Mouse (Mus musculus): ENCODE measurements around the gene Rps7. TPM values are rescaled to one million over a fixed set of nuclear protein-coding genes. Genes with fewer than 3 reads are reported as not detected.

The Rps7 gene
- polyA plus RNA-seq, 1 experiment: not detected

GRCm38 (mm10) chr12:28649141-28650110, 13.7 kb upstream of the Rps7 start, which contains the start of gene Rnaseh1:
Gene Rnaseh1, plus strand, starts transcription at chr12:28649602.
- Histone ChIP-seq H3K27ac (ENCODE audit: insufficient read depth, low read depth, low read length) (peak within 1 kb of the TSS; percentile 53; the same call in 1 of the 2 replicates), H3K4me1 (ENCODE audit: control insufficient read depth, insufficient read depth, low read length) (peaks cover 3% of the 10 kb centered on the region; the same call in 1 of the 2 replicates), H3K4me3 (ENCODE audit: insufficient read depth, low read depth, low read length) (peak within 1 kb of the TSS; percentile 76)
- TF ChIP-seq POLR2A (IDR thresholded peaks at IDR 0.05; ENCODE audit: insufficient read depth, low read depth, low read length) (peak; percentile 82), CTCF (IDR thresholded peaks at IDR 0.05; ENCODE audit: insufficient read depth, low read depth, low read length) (no peak)
- WGBS: 2% methylated on average over 52 of the region's 52 CpGs

- H3K4me3 ChIP-seq (ENCODE audit: insufficient read depth, low read depth, low read length): no peak overlapping the region
- H3K4me1 ChIP-seq (ENCODE audit: control insufficient read depth, insufficient read depth, low read length): peaks cover 9% of the 10 kb centered on the region
- 73% methylated on average over 2 of the region's 2 CpGs for WGBS
- H3K27ac ChIP-seq (ENCODE audit: insufficient read depth, low read depth, low read length): no peak overlapping the region
- TF ChIP-seq CTCF (IDR thresholded peaks at IDR 0.05; ENCODE audit: insufficient read depth, low read depth, low read length): no peak
- no peak for TF ChIP-seq POLR2A (IDR thresholded peaks at IDR 0.05; ENCODE audit: insufficient read depth, low read depth, low read length)
Measured at GRCm38 (mm10) chr12:28638778-28639177, 3.0 kb upstream of the Rps7 start.

GRCm38 (mm10) chr12:28636543-28636942, 790 bp upstream of the Rps7 start:
- peaks cover 10% of the 10 kb centered on the region for H3K4me1 ChIP-seq (ENCODE audit: control insufficient read depth, insufficient read depth, low read length)
- WGBS: 93% methylated on average over 6 of the region's 6 CpGs
- no peak overlapping the region for H3K27ac ChIP-seq (ENCODE audit: insufficient read depth, low read depth, low read length)
- no peak overlapping the region for H3K4me3 ChIP-seq (ENCODE audit: insufficient read depth, low read depth, low read length)
- TF ChIP-seq CTCF (IDR thresholded peaks at IDR 0.05; ENCODE audit: insufficient read depth, low read depth, low read length) (no peak), POLR2A (IDR thresholded peaks at IDR 0.05; ENCODE audit: insufficient read depth, low read depth, low read length) (no peak)

- Histone ChIP-seq H3K27ac (ENCODE audit: insufficient read depth, low read depth, low read length) (peak overlapping the region; percentile 36; the same call in 1 of the 2 replicates), H3K4me1 (ENCODE audit: control insufficient read depth, insufficient read depth, low read length) (peaks cover 10% of the 10 kb centered on the region), H3K4me3 (ENCODE audit: insufficient read depth, low read depth, low read length) (peak overlapping the region; percentile 89)
- TF ChIP-seq CTCF (IDR thresholded peaks at IDR 0.05; ENCODE audit: insufficient read depth, low read depth, low read length): no peak
- no peak for TF ChIP-seq POLR2A (IDR thresholded peaks at IDR 0.05; ENCODE audit: insufficient read depth, low read depth, low read length)
- 2% methylated on average over 23 of the region's 23 CpGs for WGBS
Measured at GRCm38 (mm10) chr12:28635058-28635534, 657 bp downstream of the Rps7 start.

- no peak overlapping the region for H3K4me3 ChIP-seq (ENCODE audit: insufficient read depth, low read depth, low read length)
- WGBS: 87% methylated on average over 2 of the region's 2 CpGs
- no peaks in the 10 kb centered on the region for H3K4me1 ChIP-seq (ENCODE audit: control insufficient read depth, insufficient read depth, low read length)
- H3K27ac ChIP-seq (ENCODE audit: insufficient read depth, low read depth, low read length): no peak overlapping the region
- no peak for TF ChIP-seq POLR2A (IDR thresholded peaks at IDR 0.05; ENCODE audit: insufficient read depth, low read depth, low read length)
- TF ChIP-seq CTCF (IDR thresholded peaks at IDR 0.05; ENCODE audit: insufficient read depth, low read depth, low read length): no peak
Measured at GRCm38 (mm10) chr12:28628436-28628835, 7.3 kb downstream of the Rps7 start.

- Histone ChIP-seq H3K4me3 (ENCODE audit: insufficient read depth, low read depth, low read length) (no peak overlapping the region), H3K27ac (ENCODE audit: insufficient read depth, low read depth, low read length) (no peak overlapping the region), H3K4me1 (ENCODE audit: control insufficient read depth, insufficient read depth, low read length) (no peaks in the 10 kb centered on the region)
- 67% methylated on average over 4 of the region's 4 CpGs for WGBS
- TF ChIP-seq POLR2A (IDR thresholded peaks at IDR 0.05; ENCODE audit: insufficient read depth, low read depth, low read length): no peak
- no peak for TF ChIP-seq CTCF (IDR thresholded peaks at IDR 0.05; ENCODE audit: insufficient read depth, low read depth, low read length)
Measured at GRCm38 (mm10) chr12:28627092-28627491, 8.7 kb downstream of the Rps7 start.

GRCm38 (mm10) chr12:28625407-28625806, 10.3 kb downstream of the Rps7 start:
- Histone ChIP-seq H3K4me3 (ENCODE audit: insufficient read depth, low read depth, low read length) (no peak overlapping the region), H3K4me1 (ENCODE audit: control insufficient read depth, insufficient read depth, low read length) (no peaks in the 10 kb centered on the region), H3K27ac (ENCODE audit: insufficient read depth, low read depth, low read length) (no peak overlapping the region)
- WGBS: 85% methylated on average over 7 of the region's 7 CpGs
- TF ChIP-seq CTCF (IDR thresholded peaks at IDR 0.05; ENCODE audit: insufficient read depth, low read depth, low read length) (no peak), POLR2A (IDR thresholded peaks at IDR 0.05; ENCODE audit: insufficient read depth, low read depth, low read length) (no peak)

GRCm38 (mm10) chr12:28624251-28624650, 11.5 kb downstream of the Rps7 start:
- WGBS: 82% methylated on average over 2 of the region's 2 CpGs
- Histone ChIP-seq H3K4me3 (ENCODE audit: insufficient read depth, low read depth, low read length) (no peak overlapping the region), H3K27ac (ENCODE audit: insufficient read depth, low read depth, low read length) (no peak overlapping the region), H3K4me1 (ENCODE audit: control insufficient read depth, insufficient read depth, low read length) (no peaks in the 10 kb centered on the region)
- no peak for TF ChIP-seq POLR2A (IDR thresholded peaks at IDR 0.05; ENCODE audit: insufficient read depth, low read depth, low read length)

- no peak within 1 kb of the TSS for H3K27ac ChIP-seq (ENCODE audit: insufficient read depth, low read depth, low read length)
- WGBS: 55% methylated on average over 5 of the region's 5 CpGs
- no peak for TF ChIP-seq CTCF (IDR thresholded peaks at IDR 0.05; ENCODE audit: insufficient read depth, low read depth, low read length)
- TF ChIP-seq POLR2A (IDR thresholded peaks at IDR 0.05; ENCODE audit: insufficient read depth, low read depth, low read length): no peak
Measured at GRCm38 (mm10) chr12:28623195-28623594, 12.6 kb downstream of the Rps7 start, which contains the start of gene Colec11. Gene Colec11, minus strand, starts transcription at chr12:28623377.

More at GRCm38 (mm10) chr12:28623195-28623594, 12.6 kb downstream of the Rps7 start, which contains the start of gene Colec11:
- H3K4me3 ChIP-seq (ENCODE audit: insufficient read depth, low read depth, low read length): no peak within 1 kb of the TSS
- H3K4me1 ChIP-seq (ENCODE audit: control insufficient read depth, insufficient read depth, low read length): no peaks in the 10 kb centered on the region

Measured in olfactory bulb, adult 2 months (tissue).